Mouse (Mus musculus) embryonic facial prominence, embryonic 14.5 days (tissue): ENCODE results near the gene Rbm38. TPM values are rescaled to one million over a fixed set of nuclear protein-coding genes. Genes with fewer than 3 reads are reported as not detected.

Experiments
- ATAC-seq: fragments of 200-750 bp; cut with Nextera tagmentation; 2 replicates; pipeline ENCODE4 v1.8.0; 2017; ENCODE audit warnings: low read depth, moderate number of reproducible peaks, moderate TSS enrichment
- DNase-seq: peaks from one replicate; pipeline ENCODE4 v3.0.0-alpha.2; 2015; ENCODE audit warnings: low spot score
- H3K27ac ChIP-seq: fragments of 300-500 bp; sonication (generic); replicated peaks from 2 replicates; pipeline ENCODE4 v1.5.1; 2014; ENCODE audit warnings: low read depth, mild to moderate bottlenecking, low read length, moderate library complexity
- H3K27me3 ChIP-seq: fragments of 300-500 bp; sonication (generic); replicated peaks from 2 replicates; pipeline ENCODE4 v1.6.1; 2014; ENCODE audit warnings: low read length; ENCODE audit not compliant: control insufficient read depth, insufficient read depth
- H3K36me3 ChIP-seq: fragments of 300-500 bp; sonication (generic); 2 replicates; pipeline ENCODE4 v1.6.1; 2014; ENCODE audit warnings: low read length, mixed read lengths; ENCODE audit not compliant: control insufficient read depth, insufficient read depth
- H3K4me1 ChIP-seq: fragments of 300-500 bp; sonication (generic); 2 replicates; pipeline ENCODE4 v1.6.1; 2014; ENCODE audit warnings: antibody characterized with exemption, low read length; ENCODE audit not compliant: control insufficient read depth, insufficient read depth
- H3K4me2 ChIP-seq: fragments of 300-500 bp; sonication (generic); 2 replicates; pipeline ENCODE4 v1.6.1; 2014; ENCODE audit warnings: low read depth, mild to moderate bottlenecking, low read length, moderate library complexity, mixed read lengths
- H3K4me3 ChIP-seq: fragments of 300-500 bp; sonication (generic); 2 replicates; pipeline ENCODE4 v1.5.1; 2014; ENCODE audit warnings: low read depth, mild to moderate bottlenecking, low read length
- H3K9ac ChIP-seq: fragments of 300-500 bp; sonication (generic); 2 replicates; pipeline ENCODE4 v1.6.1; 2014; ENCODE audit warnings: low read depth, mild to moderate bottlenecking, low read length, moderate library complexity, mixed read lengths
- H3K9me3 ChIP-seq: fragments of 300-500 bp; sonication (generic); 2 replicates; pipeline ENCODE4 v1.6.1; 2016; ENCODE audit warnings: low read length; ENCODE audit not compliant: control insufficient read depth
- WGBS: fragments of 180-500 bp; shearing (Covaris S2); extraction: QIAGEN DNeasy Blood & Tissue Kit; methylation state at CpG from one replicate; pipeline ENCODE4 v1.1.7; 2014; 5-methylcytosine and 5-hydroxymethylcytosine counted together
- polyA plus RNA-seq: library from polyadenylated mRNA; unstranded; fragments of >200 nt; fragmentation: Nextera tagmentation; extraction: Ambion mirVana; gene quantifications from 2 replicates; pipeline ENCODE4 v1.2.1, GENCODE M21; 2014

The Rbm38 gene
- polyA plus RNA-seq, 1 experiment from 2014 or later = 48.1 TPM

- Histone ChIP-seq H3K4me1 (no peaks in the 10 kb centered on the region), H3K36me3 (no peaks in the 10 kb centered on the region)
Observed at GRCm38 (mm10) chr2:173044198-173044970, 24.1 kb downstream of the Rbm38 start.

GRCm38 (mm10) chr2:173046582-173047297, 26.4 kb downstream of the Rbm38 start:
- H3K27me3 ChIP-seq = no peaks in the 10 kb centered on the region
- no peaks in the 10 kb centered on the region for H3K9me3 ChIP-seq
- 51% methylated on average over 15 of the region's 15 CpGs for WGBS
- H3K4me1 ChIP-seq = no peaks in the 10 kb centered on the region
- no peak overlapping the region for H3K27ac ChIP-seq
- no peak for ATAC-seq
- no peak for DNase-seq
- H3K4me3 ChIP-seq = no peak overlapping the region
- no peak overlapping the region for H3K9ac ChIP-seq
- no peak overlapping the region for H3K4me2 ChIP-seq
- H3K36me3 ChIP-seq = no peaks in the 10 kb centered on the region

More at GRCm38 (mm10) chr2:173044198-173044970, 24.1 kb downstream of the Rbm38 start:
- Histone ChIP-seq H3K9me3 (no peaks in the 10 kb centered on the region), H3K27ac (no peak overlapping the region), H3K27me3 (no peaks in the 10 kb centered on the region), H3K9ac (no peak overlapping the region), H3K4me2 (no peak overlapping the region), H3K4me3 (no peak overlapping the region)
- 75% methylated on average over 16 of the region's 18 CpGs for WGBS
- ATAC-seq (no peak), DNase-seq (no peak)

GRCm38 (mm10) chr2:173047471-173047870, 27.2 kb downstream of the Rbm38 start:
- H3K36me3 ChIP-seq = no peaks in the 10 kb centered on the region
- ATAC-seq (no peak), DNase-seq (no peak)
- H3K4me2 ChIP-seq = no peak overlapping the region
- no peak overlapping the region for H3K27ac ChIP-seq
- H3K9ac ChIP-seq = no peak overlapping the region
- H3K4me1 ChIP-seq = no peaks in the 10 kb centered on the region
- H3K9me3 ChIP-seq = no peaks in the 10 kb centered on the region
- WGBS = 59% methylated on average over 5 of the region's 5 CpGs
- H3K4me3 ChIP-seq = no peak overlapping the region
- H3K27me3 ChIP-seq = no peaks in the 10 kb centered on the region

- DNase-seq = no peak
- Histone ChIP-seq H3K9me3 (no peaks in the 10 kb centered on the region), H3K27ac (no peak overlapping the region), H3K4me3 (no peak overlapping the region), H3K4me1 (no peaks in the 10 kb centered on the region), H3K4me2 (no peak overlapping the region), H3K9ac (no peak overlapping the region), H3K36me3 (no peaks in the 10 kb centered on the region), H3K27me3 (no peaks in the 10 kb centered on the region)
- no peak for ATAC-seq
- WGBS = 50% methylated on average over 17 of the region's 17 CpGs
Observed at GRCm38 (mm10) chr2:173048041-173048745, 27.9 kb downstream of the Rbm38 start.

GRCm38 (mm10) chr2:173049231-173049630, 28.9 kb downstream of the Rbm38 start:
- Histone ChIP-seq H3K9ac (no peak overlapping the region), H3K4me3 (no peak overlapping the region), H3K36me3 (no peaks in the 10 kb centered on the region), H3K27ac (no peak overlapping the region), H3K4me2 (no peak overlapping the region), H3K4me1 (no peaks in the 10 kb centered on the region), H3K9me3 (no peaks in the 10 kb centered on the region), H3K27me3 (no peaks in the 10 kb centered on the region)
- DNase-seq (no peak), ATAC-seq (no peak)
- 73% methylated on average over 3 of the region's 3 CpGs for WGBS

- no peak overlapping the region for H3K4me3 ChIP-seq
- no peak overlapping the region for H3K9ac ChIP-seq
- H3K4me2 ChIP-seq = no peak overlapping the region
- WGBS = 33% methylated on average over 6 of the region's 6 CpGs
- no peak overlapping the region for H3K27ac ChIP-seq
- no peaks in the 10 kb centered on the region for H3K27me3 ChIP-seq
- ATAC-seq (no peak), DNase-seq (no peak)
- H3K9me3 ChIP-seq = no peaks in the 10 kb centered on the region
- no peaks in the 10 kb centered on the region for H3K36me3 ChIP-seq
- no peaks in the 10 kb centered on the region for H3K4me1 ChIP-seq
Observed at GRCm38 (mm10) chr2:173049817-173050216, 29.5 kb downstream of the Rbm38 start.

GRCm38 (mm10) chr2:173050604-173051382, 30.5 kb downstream of the Rbm38 start:
- Histone ChIP-seq H3K27ac (no peak overlapping the region), H3K9me3 (no peaks in the 10 kb centered on the region), H3K4me3 (no peak overlapping the region), H3K27me3 (no peaks in the 10 kb centered on the region), H3K36me3 (no peaks in the 10 kb centered on the region), H3K4me1 (no peaks in the 10 kb centered on the region), H3K4me2 (no peak overlapping the region), H3K9ac (no peak overlapping the region)
- ATAC-seq (no peak), DNase-seq (no peak)
- WGBS = 39% methylated on average over 6 of the region's 8 CpGs

GRCm38 (mm10) chr2:173052881-173053280, 32.6 kb downstream of the Rbm38 start:
- Histone ChIP-seq H3K4me2 (no peak overlapping the region), H3K9me3 (no peaks in the 10 kb centered on the region), H3K27me3 (no peaks in the 10 kb centered on the region), H3K36me3 (no peaks in the 10 kb centered on the region), H3K4me1 (no peaks in the 10 kb centered on the region), H3K27ac (no peak overlapping the region), H3K9ac (no peak overlapping the region), H3K4me3 (no peak overlapping the region)
- no peak for DNase-seq
- 88% methylated on average over 6 of the region's 8 CpGs for WGBS
- ATAC-seq = no peak
